Mouse (Mus musculus) lung, adult 2 months (tissue): ENCODE data around the gene Tyw1.

Source experiments
- CTCF ChIP-seq: fragments of 200-500 bp; IDR thresholded peaks from 2 replicates; pipeline ENCODE4 v1.5.1; 2011; ENCODE audit warnings: mild to moderate bottlenecking, low read length, control low read depth; ENCODE audit not compliant: insufficient read depth
- POLR2A ChIP-seq: fragments of 200-500 bp; IDR thresholded peaks from 2 replicates; pipeline ENCODE4 v1.6.1; 2011; ENCODE audit warnings: low read depth, mild to moderate bottlenecking, control low read depth, low read length, borderline replicate concordance; ENCODE audit errors: extremely low read depth

GRCm38 (mm10) chr5:130257303-130257702, 1.9 kb downstream of the Tyw1 start:
- TF ChIP-seq CTCF = no peak
- no peak for TF ChIP-seq POLR2A
